Mouse (Mus musculus) kidney, embryonic 14.5 days (tissue): ENCODE results near the gene Gm12666. TPM values are rescaled to one million over a fixed set of nuclear protein-coding genes. Genes with fewer than 3 reads are reported as not detected.
"Not testable (repeated sequence)": the region's sequence is repeated elsewhere in the genome, so short reads cannot be mapped to it uniquely, and the experiment has no call there.

Source experiments
- ATAC-seq: fragments of 200-750 bp; cut with Nextera tagmentation; 2 replicates; pipeline ENCODE4 v1.8.0; 2017; ENCODE audit warnings: moderate number of reproducible peaks, mild to moderate bottlenecking, moderate TSS enrichment, moderate library complexity; ENCODE audit not compliant: low FRiP score, low TSS enrichment
- H3K27ac ChIP-seq: fragments of 300-500 bp; sonication (generic); 2 replicates; pipeline ENCODE4 v1.5.1; 2014; ENCODE audit warnings: low read depth, mild to moderate bottlenecking, low read length, moderate library complexity, mixed read lengths
- H3K27me3 ChIP-seq: fragments of 300-500 bp; sonication (generic); 2 replicates; pipeline ENCODE4 v1.6.1; 2014; ENCODE audit warnings: mild to moderate bottlenecking, low read length; ENCODE audit not compliant: control insufficient read depth, insufficient read depth
- H3K36me3 ChIP-seq: fragments of 300-500 bp; sonication (generic); 2 replicates; pipeline ENCODE4 v1.6.1; 2014; ENCODE audit warnings: low read length, mixed read lengths; ENCODE audit not compliant: control insufficient read depth, insufficient read depth
- H3K4me1 ChIP-seq: fragments of 300-500 bp; sonication (generic); 2 replicates; pipeline ENCODE4 v1.6.1; 2014; ENCODE audit warnings: low read length, mixed read lengths; ENCODE audit not compliant: control insufficient read depth, insufficient read depth
- H3K4me2 ChIP-seq: fragments of 300-500 bp; sonication (generic); replicated peaks from 2 replicates; pipeline ENCODE4 v1.6.1; 2014; ENCODE audit warnings: low read depth, mild to moderate bottlenecking, low read length
- H3K4me3 ChIP-seq: fragments of 300-500 bp; sonication (generic); 2 replicates; pipeline ENCODE4 v1.5.1; 2014; ENCODE audit warnings: mild to moderate bottlenecking, low read length
- H3K9ac ChIP-seq: fragments of 300-500 bp; sonication (generic); 2 replicates; pipeline ENCODE4 v1.6.1; 2014; ENCODE audit warnings: low read depth, mild to moderate bottlenecking, low read length, moderate library complexity
- H3K9me3 ChIP-seq: fragments of 300-500 bp; sonication (generic); 2 replicates; pipeline ENCODE4 v1.6.1; 2016; ENCODE audit warnings: low read length; ENCODE audit not compliant: control insufficient read depth
- WGBS: fragments of 180-500 bp; shearing (Covaris S2); extraction: QIAGEN DNeasy Blood & Tissue Kit; methylation state at CpG from one replicate; pipeline ENCODE4 v1.1.7; 2014; 5-methylcytosine and 5-hydroxymethylcytosine counted together
- polyA plus RNA-seq: library from polyadenylated mRNA; unstranded; fragments of >200 nt; fragmentation: Nextera tagmentation; extraction: Ambion mirVana; gene quantifications from 2 replicates; pipeline ENCODE4 v1.2.1, GENCODE M21; 2014

The Gm12666 gene
- polyA plus RNA-seq, result 0.34 TPM in 1 of 2 replicates, not detected in the other

DNA sequence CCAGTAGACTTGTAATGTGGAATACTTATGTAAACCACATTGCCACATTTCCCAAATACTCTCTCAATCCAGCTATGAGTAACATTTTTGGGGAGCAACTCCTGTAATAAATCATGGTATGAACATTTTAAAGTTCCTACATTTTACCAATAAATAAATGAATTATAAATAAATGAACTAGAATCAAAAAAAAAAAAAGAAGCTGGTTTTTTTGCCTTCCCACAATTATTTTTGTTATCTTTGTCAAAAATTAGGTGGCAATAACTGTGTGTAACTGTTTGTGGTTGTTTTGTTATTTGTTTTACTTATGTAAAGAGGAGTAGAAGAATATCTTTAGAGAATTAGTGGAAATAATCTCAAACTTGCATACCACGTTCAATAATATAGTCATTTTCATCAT is at the start of gene Gm12666:
Gene Gm12666, minus strand, starts transcription at position 101 of the 400 bp plus-strand sequence.
- not testable (repeated sequence) for H3K9me3 ChIP-seq, H3K4me1 ChIP-seq, H3K27me3 ChIP-seq, H3K4me2 ChIP-seq, H3K36me3 ChIP-seq, H3K4me3 ChIP-seq, H3K27ac ChIP-seq, H3K9ac ChIP-seq, ATAC-seq
- 95% methylated on average over 1 of the region's 1 CpGs for WGBS

DNA sequence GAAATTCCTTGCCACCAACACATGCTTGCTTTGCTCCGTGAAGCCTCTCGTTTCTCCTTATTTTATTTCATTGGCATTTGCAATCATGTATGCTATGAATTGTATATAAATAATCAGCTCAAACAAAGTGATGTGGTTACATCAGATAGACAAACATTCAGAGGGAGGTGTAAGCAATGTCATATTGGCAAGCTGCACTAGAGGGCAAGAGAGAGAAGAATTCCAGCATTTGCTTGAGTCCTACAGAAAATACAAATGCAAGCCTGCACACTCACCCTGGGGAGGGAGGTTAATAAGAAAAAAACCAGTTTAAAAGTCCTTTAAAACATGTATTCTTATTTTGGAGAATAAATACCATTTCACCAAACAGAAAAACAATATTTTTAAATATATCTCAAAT is 34.8 kb upstream of the Gm12666 start:
- no peaks in the 10 kb centered on the region for H3K4me1 ChIP-seq
- no peak overlapping the region for H3K4me2 ChIP-seq
- WGBS, result 95% methylated on average over 2 of the region's 2 CpGs
- no peak overlapping the region for H3K9ac ChIP-seq
- ATAC-seq, result no peak
- H3K4me3 ChIP-seq, result no peak overlapping the region
- no peak overlapping the region for H3K27ac ChIP-seq
- H3K9me3 ChIP-seq, result no peaks in the 10 kb centered on the region
- no peaks in the 10 kb centered on the region for H3K36me3 ChIP-seq
- H3K27me3 ChIP-seq, result no peaks in the 10 kb centered on the region

DNA sequence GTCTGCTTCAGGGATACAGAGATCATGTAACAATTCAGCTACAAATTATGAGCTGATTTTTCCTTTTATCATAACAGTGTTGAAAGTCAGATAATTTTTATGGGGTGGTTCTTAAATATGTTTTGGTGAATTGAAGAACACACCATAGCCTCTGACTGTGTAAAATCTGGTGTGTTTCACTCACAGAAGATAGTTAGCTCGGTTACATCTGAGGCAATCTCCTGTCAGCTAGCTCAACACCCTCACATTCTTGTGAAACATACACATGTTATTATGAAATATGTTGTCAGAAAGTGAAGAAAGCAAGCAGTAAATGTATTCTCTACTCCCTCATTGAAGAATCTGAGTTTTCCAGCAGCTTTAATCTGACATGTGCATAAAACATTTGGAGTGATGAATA is 24.7 kb upstream of the Gm12666 start:
- Histone ChIP-seq H3K9me3 (no peaks in the 10 kb centered on the region), H3K4me2 (no peak overlapping the region), H3K27ac (no peak overlapping the region), H3K27me3 (no peaks in the 10 kb centered on the region), H3K4me3 (no peak overlapping the region), H3K4me1 (no peaks in the 10 kb centered on the region), H3K36me3 (no peaks in the 10 kb centered on the region), H3K9ac (no peak overlapping the region)
- ATAC-seq, result no peak
- WGBS, result 84% methylated on average over 1 of the region's 1 CpGs

DNA sequence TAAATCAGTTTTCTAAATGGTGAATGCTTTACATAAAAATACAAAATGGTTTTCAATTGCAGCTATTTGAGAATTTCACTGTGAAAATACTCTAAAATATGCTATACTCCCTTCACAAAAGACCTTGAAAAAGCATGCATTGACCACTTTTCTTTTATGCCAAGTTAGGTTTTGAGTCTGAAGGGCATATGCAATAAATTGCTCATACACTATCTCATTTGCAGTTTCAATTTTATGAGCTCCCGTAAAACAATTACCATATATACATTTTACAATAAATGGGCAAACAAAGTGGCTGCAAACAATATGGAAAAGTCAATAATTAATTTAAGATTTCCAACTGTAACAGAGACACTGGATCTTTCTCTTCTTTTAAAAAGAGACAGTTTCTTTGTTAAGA is 38.9 kb downstream of the Gm12666 start:
- 94% methylated on average over 1 of the region's 1 CpGs for whole genome bisulfite sequencing
- Histone ChIP-seq H3K27me3 (no peaks in the 10 kb centered on the region), H3K27ac (no peak overlapping the region), H3K9me3 (no peaks in the 10 kb centered on the region), H3K9ac (no peak overlapping the region), H3K4me2 (no peak overlapping the region), H3K4me1 (no peaks in the 10 kb centered on the region), H3K36me3 (no peaks in the 10 kb centered on the region), H3K4me3 (no peak overlapping the region)
- ATAC-seq, result no peak

DNA sequence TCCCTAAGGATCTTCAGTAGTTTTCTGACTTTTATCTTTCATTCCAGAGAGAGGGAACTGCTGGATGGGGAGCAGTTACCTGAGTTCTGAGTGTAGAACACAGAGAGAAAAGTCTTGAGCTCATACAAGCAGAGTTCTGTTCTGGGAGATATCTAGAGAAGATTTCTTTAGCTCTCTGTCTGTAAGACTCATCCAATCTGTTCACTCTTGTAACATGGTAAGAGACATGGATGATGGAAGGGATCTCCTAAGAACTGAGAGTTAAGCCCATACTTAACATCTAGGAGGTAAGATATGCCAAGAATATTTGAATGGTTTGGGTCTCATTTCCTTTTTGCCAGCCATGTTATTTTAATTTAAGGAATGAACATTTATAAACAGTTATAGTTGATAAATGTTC is 44.4 kb downstream of the Gm12666 start, which contains the start of gene Izumo3:
Gene Izumo3, minus strand, starts transcription at position 101 of the 400 bp plus-strand sequence.
- no peaks in the 10 kb centered on the region for H3K27me3 ChIP-seq
- no peaks in the 10 kb centered on the region for H3K36me3 ChIP-seq
- H3K4me1 ChIP-seq, result no peaks in the 10 kb centered on the region
- no peak for ATAC-seq
- no peak within 1 kb of the TSS for H3K9ac ChIP-seq
- no peak within 1 kb of the TSS for H3K4me3 ChIP-seq
- no peak within 1 kb of the TSS for H3K4me2 ChIP-seq
- no peaks in the 10 kb centered on the region for H3K9me3 ChIP-seq
- H3K27ac ChIP-seq, result no peak within 1 kb of the TSS

Other genes with a start within 250 kb of the Gm12666 start
- gene Izumo3, start 44.5 kb downstream of the Gm12666 start, polyA plus RNA-seq, result not detected in 2 replicates